Mouse (Mus musculus) activated CD4-positive, CD25-positive, alpha-beta regulatory T cell, adult 4 months (primary cell): ENCODE data around the gene Sorcs2. TPM values are rescaled to one million over a fixed set of nuclear protein-coding genes. Genes with fewer than 3 reads are reported as not detected.

Experiments used
- ATAC-seq: one replicate; pipeline ENCODE4 v1.8.0; 2017
- polyA plus RNA-seq, 2 experiments: library from polyadenylated mRNA; unstranded; fragments of 100-300 nt; shearing (Covaris generic); gene quantifications; one replicate each; pipeline ENCODE4 v1.2.1; 2017

Gene Sorcs2
- polyA plus RNA-seq, 2 experiments from 2014 or later: 3.2 to 3.5 TPM

DNA sequence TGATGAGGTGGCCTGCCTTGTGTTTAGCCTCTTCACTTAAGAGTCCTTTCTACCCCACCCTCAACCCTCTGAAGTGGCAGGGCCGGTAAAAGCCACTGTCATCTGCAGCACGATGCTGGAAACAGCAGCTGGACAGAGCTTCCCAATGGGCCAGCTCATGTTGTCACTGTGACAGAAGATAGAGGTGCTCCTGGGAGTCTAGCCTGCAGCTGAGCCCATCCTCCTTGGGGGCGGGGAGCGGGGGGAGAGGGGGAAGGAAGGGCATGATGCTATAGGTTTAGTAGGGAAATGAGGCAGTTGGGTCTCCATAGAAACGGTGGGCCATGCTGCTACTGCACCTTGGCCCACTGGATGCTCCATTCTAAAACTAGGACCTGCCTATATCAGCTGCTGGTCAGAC, 279.9 kb downstream of the Sorcs2 start:
- no peak for ATAC-seq

DNA sequence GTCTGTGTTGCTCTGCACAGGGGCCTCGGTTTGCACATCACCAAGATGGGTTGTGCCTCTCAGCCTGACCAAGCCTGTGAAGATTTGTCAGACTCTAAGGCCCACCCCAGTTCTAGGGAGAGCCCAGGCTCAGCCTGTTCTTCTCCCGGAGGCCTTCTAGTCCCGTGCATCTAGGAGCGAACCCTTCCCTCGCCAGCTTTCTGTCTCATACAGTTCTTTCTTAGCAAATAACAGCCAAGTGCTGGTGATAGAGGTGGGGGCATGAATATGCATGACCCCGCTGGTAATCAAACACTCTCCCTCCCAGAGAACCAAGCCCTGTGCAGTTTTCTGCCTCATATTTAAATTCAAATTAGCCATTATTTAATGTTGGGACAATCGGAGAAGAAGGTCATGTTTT, 282.4 kb downstream of the Sorcs2 start:
- no peak for ATAC-seq

DNA sequence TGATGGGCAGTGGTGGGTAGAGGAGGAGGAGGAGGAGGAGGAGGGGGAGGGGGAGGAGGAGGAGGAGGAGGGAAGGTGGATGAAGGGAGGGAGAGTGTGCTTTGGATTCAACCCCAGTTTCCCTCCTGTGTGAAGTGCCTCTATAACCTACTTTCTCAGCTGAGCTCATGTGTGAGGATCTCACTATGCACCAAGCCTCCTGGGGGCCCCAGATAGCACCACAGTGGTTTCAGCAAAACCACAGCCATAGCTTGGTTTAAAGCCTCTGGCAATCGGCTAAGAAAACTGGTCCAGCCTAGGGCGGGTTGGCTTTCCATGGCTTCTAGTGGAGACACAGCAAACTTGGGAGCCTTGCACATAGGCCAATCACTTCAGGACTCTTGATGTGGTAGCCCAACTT, 284.2 kb downstream of the Sorcs2 start:
- ATAC-seq: no peak

DNA sequence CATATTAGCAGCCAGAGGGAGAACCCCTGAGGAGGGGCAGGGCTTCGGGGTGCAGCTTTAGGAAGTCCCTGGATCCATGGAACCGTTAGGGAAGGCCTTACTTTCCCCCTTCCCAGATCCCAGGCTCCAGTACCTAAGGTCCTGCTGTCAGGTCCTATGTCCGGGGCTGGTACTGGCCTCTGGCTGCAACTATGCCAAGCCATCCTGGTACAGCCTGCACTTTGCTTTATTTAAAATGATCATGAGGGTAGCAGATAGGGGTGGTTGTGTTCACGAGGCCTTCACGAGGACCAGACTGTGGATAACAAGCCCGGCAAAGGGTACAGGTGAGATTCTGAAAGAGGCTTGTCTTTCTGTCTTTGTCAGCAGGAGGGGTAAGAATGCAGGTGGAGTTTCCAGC, 285.2 kb downstream of the Sorcs2 start:
- no peak for ATAC-seq

DNA sequence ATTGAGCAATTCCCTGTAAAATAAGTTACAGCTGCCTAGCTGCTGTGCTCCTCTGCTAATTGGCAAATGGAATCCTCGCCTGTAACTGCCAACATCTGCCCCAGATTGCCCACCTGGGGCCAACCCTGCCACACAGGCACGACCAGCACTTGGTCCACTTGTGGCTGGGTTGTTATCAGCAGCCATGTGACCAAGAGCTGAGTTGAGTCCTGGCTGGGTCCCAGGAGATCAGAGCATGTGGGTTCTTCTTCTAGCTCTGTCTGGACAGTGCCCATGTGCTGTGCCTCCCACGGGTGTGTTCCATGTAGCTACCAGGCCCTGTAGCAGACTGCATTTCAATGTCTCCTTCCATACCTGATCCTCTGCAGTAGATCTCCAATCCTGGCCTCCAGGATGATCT, 286.4 kb downstream of the Sorcs2 start:
- ATAC-seq: no peak

DNA sequence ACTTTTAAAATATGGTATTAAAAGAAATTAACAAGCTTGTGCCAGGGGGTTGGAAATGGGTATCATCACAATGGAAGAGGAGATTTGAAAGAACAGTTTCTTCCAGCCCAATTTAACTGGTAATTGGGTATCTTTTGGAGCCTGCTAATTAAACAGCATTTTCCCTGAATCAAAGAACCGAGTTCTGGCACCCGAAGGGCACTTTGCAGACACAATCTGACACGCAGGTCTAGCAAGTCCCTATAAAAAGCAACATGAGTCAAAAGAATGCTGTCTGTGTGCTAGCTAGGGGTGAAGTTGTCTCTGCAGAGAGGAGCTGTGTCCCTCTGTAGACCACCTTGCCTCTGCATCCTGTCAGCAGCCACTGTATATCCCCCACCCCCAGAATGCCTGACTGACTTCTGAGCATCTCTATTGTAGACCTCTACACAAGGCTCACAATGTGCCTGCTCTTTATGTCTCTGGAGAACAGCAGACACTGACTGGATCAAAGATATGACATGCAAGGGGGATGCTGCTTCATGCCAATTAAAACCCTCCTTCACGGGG, 289.5 kb downstream of the Sorcs2 start:
- no peak for ATAC-seq

DNA sequence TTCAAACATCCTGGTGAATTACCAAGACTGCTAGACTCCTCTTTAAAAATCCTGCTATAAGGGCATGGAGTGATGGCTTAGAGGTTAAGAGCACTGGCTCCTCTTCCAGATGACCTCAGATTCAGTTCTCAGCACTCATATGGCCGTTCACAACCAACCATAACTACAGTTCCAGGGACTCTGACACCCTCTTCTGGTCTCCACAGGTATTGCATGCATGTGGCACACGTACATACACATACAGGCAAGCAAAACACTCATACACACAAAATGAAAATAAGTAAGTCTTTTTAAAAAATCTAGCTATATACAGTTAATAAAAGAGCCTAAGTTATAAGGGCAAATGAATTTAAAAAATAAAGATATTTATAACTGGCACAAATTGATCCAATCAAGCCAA, 294.5 kb downstream of the Sorcs2 start:
- no peak for ATAC-seq

DNA sequence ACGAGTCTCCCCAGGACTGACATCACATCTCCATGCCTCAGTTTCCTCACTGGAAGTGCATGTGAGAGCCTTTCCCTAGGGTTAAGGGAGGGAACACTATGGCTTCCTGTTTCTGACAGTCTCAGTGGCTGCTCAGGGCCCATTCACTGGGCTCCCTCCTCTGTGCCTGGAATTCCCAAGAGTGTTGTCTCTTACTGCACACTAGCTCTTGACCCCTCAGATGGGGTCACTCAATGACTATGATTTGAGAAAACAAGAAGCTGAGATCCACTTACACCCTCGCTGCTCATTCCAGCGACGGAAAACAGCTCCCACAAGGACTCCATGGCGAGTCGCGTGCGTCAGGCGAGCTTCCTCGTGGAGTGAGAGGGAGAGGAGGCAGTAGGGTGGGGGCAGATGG, 296.8 kb downstream of the Sorcs2 start:
- no peak for ATAC-seq

DNA sequence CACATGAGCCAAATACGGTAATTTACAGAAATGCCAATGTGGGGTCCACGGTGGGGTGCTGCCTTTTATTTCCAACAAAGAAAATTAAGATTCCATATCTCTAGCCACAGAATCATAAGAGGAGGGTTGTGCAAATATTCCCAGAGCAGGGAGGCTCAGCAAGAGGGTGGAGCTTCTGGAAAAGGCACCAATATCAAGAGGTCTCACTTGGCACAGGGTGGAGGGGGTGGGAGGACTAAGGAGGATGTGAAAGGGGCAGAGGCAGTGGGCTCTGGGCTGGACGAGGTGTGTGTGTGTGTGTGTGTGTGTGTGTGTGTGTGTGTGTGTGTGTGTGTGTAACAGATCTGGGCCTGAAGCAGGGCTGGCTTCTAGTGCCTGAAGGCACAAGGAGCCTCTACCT, 297.5 kb downstream of the Sorcs2 start:
- ATAC-seq: no peak

DNA sequence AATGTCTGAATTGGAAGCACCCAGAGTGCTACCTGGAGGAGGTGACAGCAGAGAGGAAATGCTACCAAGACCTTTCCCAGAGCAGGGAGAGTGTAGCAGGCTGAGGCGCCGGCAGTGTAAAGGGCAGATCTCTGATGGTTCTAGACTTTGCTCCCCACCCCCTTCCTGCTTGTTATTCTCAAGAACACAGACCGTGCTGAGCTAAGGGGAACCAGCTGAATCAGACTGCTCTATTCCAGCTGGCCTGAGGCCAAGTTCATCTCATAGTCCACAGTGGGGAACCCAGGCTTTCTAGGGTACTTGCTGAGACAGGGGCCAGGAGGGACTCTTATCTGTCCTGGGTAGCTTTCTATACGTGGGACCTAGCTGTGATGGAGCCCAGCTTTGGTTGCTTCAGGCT, 298.3 kb downstream of the Sorcs2 start:
- ATAC-seq: no peak

DNA sequence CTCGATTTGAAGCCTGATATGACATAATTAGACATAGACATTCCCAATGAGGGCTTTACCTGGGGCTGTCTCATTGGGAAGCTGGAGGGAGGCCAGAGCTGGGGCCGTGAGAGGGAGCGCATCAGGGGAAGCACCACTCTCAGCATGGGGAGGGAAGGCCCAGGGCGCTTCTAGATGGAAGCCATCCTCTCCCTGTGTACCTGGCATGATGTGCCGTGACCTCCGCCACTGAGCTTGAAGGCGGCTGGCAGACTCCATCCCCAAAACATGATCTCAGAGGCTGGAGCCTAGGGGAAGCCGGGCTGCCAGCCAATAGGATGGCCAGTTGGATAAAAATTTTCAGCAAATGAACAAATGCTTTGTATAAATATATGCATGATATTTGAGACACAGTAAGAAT, 301.9 kb downstream of the Sorcs2 start:
- ATAC-seq: no peak

DNA sequence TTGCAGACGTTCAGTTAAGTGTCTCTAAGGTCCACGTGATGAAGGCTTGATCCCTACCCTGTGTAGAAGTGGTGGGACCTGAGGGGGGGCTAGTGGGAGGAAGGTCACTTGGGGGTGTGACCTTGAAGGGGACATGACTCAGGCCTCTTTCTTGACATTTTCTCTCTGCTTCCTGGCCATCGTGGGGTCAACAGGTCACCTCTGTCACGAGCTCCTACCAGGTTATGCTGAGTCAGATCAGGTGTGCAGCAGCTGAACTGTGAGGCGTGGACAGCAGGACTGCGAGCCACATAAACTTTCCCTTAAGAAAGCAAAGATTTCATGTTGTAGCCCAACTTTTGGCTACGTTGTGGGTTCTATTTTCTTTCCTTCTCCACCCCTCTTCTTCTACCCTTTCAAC, 307.9 kb downstream of the Sorcs2 start:
- ATAC-seq: no peak

DNA sequence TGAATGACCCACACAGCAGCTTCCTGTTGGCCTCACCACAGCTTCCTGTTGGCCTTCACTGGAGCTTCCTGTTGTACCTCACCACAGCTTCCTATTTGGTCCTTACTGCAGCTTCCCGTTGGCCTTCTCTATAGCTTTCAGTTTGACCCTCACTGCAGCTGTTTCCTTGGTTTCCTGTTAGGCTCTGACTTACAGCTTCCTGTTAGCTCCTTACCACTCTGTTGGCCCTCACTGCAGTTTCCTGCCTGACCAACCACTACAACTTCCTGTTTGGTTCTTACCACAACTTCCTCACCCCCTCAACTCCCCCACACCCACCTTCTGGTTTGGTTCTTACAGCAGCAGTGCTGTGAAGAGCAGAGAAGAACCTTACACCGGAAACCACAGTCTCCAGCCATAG, 308.7 kb downstream of the Sorcs2 start:
- ATAC-seq: peak; percentile 94

DNA sequence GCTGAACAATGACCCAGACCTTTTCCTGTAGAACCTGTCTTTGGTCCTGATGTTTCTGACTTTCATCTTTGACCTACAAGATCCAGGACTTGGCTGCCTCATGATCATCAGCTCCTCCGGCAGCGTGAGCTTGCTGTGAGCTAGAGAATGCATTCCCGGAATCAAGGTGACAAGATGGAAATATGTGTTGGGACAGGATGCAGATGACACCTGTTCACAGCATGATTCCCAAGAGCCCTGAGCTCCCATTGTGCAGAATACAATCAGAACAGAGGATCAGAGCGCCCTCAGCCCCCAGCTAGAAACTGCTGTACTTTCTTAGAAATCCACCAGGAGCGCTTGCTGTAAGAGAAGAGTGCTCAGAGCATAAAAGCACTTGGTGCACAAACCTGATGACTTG, 311.0 kb downstream of the Sorcs2 start:
- ATAC-seq: no peak

DNA sequence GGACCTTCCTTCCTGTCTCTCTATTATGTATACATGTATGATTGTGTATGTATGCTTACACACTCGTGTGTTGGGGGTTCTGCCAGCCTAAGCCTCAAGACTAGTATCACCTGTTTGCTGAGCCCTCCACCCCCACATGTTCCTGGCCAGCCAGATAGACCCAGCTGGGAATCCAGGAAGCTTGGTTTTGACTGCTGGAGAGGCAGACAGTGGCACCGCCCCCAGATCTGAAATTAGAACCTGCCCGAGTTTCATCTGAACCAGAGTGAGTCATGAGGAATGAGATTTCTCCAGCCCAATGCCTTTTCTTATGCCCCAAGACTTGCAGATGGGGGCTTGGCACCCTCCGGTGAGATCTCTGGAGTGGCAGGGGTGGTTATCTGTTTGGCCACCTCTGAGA, 312.3 kb downstream of the Sorcs2 start:
- no peak for ATAC-seq

DNA sequence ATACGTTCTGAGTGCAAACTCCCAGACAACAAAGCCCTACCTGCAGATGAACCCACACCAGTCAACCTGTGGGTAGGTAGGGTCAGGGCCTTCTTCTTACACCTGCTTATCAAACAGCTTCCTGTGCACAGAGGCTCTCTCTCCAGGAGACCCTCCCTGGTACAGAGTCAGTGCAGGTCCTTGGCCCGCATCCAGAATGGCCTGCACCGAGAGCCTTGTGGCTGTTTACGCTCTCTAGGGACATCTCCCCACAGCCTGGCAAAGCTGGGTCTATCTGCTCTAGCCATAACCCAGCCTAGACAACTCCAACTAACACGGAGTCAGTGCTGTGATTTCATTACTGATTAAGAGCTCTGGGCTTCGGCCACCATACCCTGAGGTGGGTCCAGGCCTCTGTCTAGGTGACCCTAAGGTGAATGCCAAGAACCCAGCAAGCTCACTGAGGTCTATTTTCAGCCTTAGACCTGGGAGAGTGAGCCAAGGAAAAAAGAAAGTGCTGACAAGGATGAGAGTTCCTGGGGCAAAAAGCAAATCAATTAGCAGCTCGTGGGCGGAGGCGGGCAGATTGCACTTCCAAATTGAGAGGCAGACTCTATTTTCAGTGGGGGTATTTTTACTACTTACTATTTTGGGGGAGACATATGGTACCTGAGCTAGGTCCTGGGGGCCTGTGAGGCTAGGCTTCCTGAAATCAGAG, 313.9 kb downstream of the Sorcs2 start:
- no peak for ATAC-seq

DNA sequence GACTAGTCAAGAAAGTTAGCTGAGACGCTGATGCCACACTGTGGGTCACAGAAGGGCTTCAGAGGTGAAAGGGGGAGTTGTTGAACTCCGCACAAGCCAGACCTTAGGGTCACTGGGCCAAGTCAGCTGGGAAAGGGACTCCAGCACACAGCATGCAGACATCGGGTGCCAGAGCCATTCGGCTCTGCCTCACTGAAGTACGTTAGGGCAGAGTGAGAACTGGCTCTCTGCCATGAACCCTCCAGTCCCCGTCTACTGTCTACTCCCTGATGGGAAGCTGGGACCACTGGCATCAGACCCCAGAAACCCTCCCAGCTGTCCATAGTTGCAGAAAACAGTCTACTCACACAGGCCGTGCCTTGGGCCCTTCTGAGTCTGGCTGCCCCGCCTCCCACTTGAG, 316.9 kb downstream of the Sorcs2 start:
- no peak for ATAC-seq

DNA sequence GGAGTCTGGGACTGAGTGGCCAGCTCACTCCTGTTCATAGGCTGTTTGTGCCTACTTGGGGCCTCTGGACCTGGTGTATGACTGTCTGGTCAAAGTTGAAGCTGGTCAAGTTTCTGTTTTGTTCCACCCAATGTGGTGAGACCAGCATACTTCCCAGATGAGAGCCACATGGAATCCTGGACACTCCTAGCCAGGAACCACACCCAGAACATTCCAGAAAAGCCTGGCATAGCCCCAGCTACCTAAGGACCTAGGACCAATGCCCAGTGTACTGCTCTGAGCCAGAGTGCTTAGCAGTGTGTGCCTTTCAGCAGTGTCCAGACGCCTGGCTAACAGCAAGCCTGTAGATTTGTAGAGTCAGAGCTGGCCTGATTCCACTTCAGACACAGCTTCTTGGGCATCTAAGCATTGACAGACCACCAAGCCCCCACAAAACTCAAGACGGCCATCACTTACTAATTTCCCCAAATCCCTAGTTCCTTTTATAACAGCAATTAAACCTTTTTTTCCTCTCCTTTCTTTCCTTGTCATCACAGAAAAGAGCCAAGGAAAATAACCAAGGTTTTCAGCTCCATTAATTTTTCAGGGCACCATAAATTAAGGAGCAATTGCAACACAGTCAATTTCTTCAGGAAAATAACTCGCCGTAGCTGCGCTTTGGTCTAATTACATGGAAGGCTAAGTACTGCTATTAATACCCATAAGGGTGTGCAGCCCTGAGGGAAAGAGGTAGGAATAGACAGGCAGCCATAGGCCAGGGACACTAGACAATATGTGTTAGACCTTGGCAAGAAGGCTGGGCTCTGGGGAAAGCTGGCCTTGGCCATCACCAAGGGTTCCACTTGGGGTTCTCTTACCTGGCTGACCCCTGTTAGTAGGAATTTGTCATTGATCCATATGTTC, 322.5 kb downstream of the Sorcs2 start:
- no peak for ATAC-seq

DNA sequence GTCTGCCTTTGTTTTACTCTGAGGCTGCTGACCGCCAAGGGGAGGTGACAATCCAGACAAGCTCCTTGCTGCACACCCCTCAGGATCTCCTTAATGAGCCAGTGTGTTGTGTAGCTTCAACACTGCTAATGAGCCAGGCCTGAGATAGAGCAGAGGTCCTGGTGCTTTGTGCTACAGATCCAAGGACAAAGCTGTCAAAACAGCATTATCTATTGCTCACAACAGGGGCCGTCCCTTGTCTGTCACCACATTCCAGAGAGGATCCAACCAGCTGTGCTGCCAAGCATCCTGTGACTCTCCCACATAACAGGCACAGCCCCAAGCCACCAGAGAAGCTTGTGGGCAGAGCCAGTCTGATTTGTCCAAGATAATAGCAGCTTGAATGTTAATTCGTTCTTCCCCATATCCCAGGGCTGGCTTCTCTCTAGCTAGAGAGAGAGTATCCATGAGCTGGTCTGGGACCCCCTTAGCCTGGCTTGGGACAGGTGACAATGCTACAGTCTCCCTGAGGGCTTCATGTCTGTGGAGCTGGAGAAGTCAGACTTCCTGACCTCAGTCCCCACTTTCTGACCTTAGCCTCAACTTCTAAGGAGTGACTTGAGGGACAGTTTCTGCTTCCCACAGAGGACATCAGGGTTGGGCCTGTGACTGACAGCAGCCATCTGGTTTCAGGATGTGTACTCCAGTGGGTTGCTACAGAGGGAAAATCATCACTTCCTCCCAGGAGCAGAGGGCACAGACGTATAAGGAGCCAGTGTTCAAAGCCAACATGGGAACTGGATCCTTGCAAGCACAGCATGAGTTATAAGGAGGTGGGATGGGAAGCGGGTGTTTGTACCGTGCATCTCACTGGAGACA, 328.2 kb downstream of the Sorcs2 start:
- no peak for ATAC-seq

DNA sequence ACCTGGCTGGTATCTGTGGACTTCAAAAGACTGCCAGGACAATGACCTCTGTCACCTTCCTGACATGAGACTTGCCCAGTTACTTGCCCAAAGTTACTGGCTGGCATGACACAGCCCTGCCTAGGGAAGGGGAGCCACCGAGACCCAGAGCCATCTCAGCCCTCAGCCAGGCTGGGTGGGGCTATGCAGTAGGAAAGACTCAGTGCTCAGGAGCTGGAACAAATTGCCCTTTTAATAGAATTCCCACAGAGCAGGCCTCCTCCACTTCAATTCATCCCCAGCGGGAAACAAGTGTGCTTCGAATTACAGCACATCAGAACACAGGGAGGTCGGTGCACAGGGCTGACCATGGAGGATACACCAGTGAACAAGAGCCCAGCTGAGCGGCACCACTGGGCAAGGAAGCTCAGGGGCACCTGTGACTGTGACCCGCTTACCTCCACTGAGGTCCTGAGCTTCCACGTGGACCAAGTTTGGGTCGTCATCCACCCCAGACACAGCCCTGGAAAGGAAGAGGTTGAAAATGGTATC, 330.2 kb downstream of the Sorcs2 start:
- ATAC-seq: no peak

DNA sequence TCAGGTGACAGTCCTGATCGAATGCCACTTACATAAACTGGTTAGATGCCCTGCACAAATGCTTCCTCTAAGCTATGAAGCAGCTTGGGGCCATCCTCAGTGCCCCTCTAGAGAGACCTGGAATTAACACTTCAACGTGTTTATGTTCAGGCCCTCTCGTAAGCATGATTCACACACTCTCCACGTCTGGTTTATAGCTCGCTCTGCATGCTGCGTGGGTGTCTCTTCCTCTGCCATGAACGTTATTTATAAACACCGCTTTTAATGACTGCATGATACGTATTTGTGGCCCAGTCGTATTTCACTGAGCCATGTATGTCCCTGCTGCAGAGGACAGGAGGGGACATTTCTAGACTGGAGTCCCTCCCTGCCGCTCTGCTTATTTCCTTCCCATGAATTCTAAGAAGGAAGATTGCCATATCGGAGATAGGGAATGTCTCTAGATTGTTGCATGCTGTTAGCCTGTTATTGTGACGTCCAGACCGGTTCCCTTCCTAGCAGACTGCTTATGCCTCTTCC, 340.1 kb downstream of the Sorcs2 start:
- ATAC-seq: no peak

DNA sequence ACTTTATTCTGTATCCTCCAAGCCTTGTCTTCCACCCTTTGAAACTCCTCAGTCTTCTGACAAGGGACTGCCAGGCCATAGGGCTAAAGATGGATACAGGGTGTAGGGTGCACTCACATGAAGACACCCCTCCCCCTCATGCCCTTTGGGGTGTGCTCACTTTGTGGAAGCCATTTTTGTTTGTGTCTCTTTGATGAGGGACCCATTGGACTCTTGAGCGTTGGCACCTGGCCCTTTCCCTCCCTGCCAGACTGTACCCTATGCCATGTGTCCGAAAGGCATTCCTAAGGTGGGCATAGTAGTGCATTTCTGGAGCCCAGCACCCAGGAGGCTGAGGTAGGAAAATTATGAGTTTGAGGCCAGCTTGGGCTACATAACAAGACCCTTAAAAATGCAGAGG, 341.0 kb downstream of the Sorcs2 start:
- no peak for ATAC-seq

DNA sequence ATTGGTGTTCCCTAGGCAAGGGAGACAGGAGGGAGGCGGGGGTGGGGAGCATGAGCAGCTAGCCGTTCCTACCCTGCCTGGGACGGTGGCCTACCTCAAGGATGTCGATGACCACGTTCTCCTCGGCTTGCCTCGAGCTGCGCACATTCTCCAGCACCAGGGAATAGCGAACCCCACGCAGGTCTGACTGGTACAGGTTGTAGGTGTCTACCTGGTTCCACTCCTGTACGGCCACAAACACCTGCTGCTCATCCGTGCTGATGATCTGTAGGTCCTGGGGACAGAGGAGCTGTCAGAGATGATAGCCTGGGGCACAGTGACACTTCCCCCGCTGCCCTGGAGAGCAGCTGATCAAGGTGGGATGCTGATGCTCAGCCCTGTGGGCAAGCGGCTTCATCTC, 342.1 kb downstream of the Sorcs2 start:
- ATAC-seq: no peak
